Mouse (Mus musculus): Measurements from ENCODE around the gene Rapgef4. TPM values are rescaled to one million over a fixed set of nuclear protein-coding genes. Genes with fewer than 3 reads are reported as not detected.

Rapgef4 gene
- total and polyA plus RNA-seq, 2 experiments from 2014 or later, result 48.5 to 78.6 TPM

DNA sequence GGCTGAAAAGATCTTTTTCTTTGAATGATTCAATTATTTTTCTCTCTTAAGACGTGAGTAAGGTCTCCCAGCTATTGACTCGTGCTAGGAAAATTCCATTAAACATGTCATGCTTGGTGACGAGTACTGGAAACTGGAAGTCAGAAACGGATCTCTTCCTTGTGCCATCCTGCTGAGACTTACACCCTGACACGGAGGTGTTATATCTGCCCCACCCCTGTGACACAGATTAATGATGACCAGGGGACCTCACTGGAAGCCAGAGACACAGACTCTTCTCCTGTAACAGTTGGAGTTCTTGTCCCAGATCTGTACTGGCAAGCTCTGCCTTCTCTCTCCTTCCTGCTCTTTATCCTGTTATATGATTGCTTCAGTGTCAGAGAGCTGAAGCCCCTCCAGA lies 194.9 kb downstream of the Rapgef4 start:
- H3K4me3 ChIP-seq (ENCODE audit: low read depth, low read length), result no peak overlapping the region
- ATAC-seq (ENCODE audit: low FRiP score) (no peak), DNase-seq (ENCODE audit: low spot score) (no peak)
- 40% methylated on average over 5 of the region's 5 CpGs for WGBS
- no peaks in the 10 kb centered on the region for H3K9me3 ChIP-seq (ENCODE audit: low read length)
- TF ChIP-seq CTCF (IDR thresholded peaks at IDR 0.05), result no peak
- H3K9ac ChIP-seq (replicated peaks; ENCODE audit: low read length, poor library complexity, severe bottlenecking), result no peak overlapping the region
- no peaks in the 10 kb centered on the region; the same call in 1 of the 2 replicates for H3K4me1 ChIP-seq (ENCODE audit: insufficient read depth, low read length)
- no peak overlapping the region for H3K27ac ChIP-seq (ENCODE audit: low read depth, low read length)
- no peaks in the 10 kb centered on the region; the same call in 1 of the 2 replicates for H3K36me3 ChIP-seq (ENCODE audit: insufficient read depth, low read length)
- H3K4me2 ChIP-seq (ENCODE audit: low read depth, low read length, poor library complexity, severe bottlenecking), result no peak overlapping the region
- H3K27me3 ChIP-seq (ENCODE audit: insufficient read depth, low read length), result no peaks in the 10 kb centered on the region

DNA sequence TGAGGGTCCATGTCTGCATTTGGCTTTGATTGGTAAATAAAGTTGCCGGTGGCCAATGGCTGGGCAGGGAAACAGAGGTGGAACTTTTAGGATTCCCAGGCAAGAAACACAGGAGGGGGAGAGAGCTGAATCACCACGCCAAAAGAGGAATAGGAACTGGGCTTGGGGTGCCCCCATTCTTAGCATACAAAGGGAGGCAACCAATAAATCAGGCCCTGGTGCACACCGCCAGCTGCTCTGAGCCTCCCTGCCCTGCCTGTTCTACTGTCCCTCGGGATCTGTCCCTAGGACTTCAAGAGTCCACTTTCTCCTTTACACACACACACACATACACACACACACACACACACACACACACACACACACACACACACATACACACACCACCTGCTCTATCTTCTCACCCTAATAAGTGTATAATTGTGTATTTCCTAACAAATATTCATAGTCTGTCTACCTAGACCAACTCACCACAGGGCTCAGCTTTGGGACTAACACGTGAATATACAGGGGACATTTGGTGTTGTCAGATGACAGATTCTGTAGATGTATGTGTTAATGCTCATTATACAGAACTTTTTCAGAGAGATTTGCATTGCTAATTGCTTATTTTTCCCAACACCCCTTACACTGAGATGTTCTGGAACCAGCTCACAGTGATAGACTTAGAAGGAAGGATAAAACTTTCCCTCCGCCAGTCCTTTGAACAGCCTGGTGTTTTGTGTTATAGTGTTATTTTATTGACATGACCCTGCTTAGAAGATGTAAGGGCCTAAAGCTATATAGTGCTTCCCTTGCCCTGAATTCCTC lies 196.4 kb downstream of the Rapgef4 start:
- DNase-seq (ENCODE audit: low spot score) (no peak), ATAC-seq (ENCODE audit: low FRiP score) (no peak)
- no peak overlapping the region for H3K27ac ChIP-seq (ENCODE audit: low read depth, low read length)
- TF ChIP-seq CTCF (IDR thresholded peaks at IDR 0.05), result no peak
- no peaks in the 10 kb centered on the region for H3K27me3 ChIP-seq (ENCODE audit: insufficient read depth, low read length)
- no peak overlapping the region for H3K4me2 ChIP-seq (ENCODE audit: low read depth, low read length, poor library complexity, severe bottlenecking)
- peaks cover 4% of the 10 kb centered on the region; the same call in 1 of the 2 replicates for H3K36me3 ChIP-seq (ENCODE audit: insufficient read depth, low read length)
- H3K9ac ChIP-seq (replicated peaks; ENCODE audit: low read length, poor library complexity, severe bottlenecking), result no peak overlapping the region
- 75% methylated on average over 6 of the region's 6 CpGs for WGBS
- H3K4me3 ChIP-seq (ENCODE audit: low read depth, low read length), result no peak overlapping the region
- H3K9me3 ChIP-seq (ENCODE audit: low read length), result no peaks in the 10 kb centered on the region
- H3K4me1 ChIP-seq (ENCODE audit: insufficient read depth, low read length), result no peaks in the 10 kb centered on the region; the same call in 1 of the 2 replicates

DNA sequence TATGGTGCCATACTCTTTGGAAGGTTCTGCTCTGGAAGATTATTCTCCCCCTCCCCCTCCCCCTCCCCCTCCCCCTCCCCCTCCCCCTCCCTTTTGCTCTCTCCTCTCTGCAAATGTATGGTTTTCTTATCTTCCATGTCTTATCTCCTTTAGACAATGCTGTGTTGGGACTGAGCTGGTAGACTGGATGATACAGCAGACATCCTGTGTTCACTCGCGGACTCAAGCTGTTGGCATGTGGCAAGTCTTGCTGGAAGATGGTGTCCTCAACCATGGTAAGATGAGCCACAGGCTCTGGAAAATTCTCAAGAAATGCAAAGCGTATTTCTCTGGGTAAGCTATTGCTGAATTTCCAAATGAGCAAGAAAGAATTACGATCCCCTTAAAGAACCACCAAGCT lies 197.0 kb downstream of the Rapgef4 start:
- Histone ChIP-seq H3K27me3 (ENCODE audit: insufficient read depth, low read length) (no peaks in the 10 kb centered on the region), H3K36me3 (ENCODE audit: insufficient read depth, low read length) (peaks cover 4% of the 10 kb centered on the region; the same call in 1 of the 2 replicates), H3K27ac (ENCODE audit: low read depth, low read length) (no peak overlapping the region), H3K9ac (replicated peaks; ENCODE audit: low read length, poor library complexity, severe bottlenecking) (no peak overlapping the region), H3K4me3 (ENCODE audit: low read depth, low read length) (no peak overlapping the region), H3K4me1 (ENCODE audit: insufficient read depth, low read length) (no peaks in the 10 kb centered on the region; the same call in 1 of the 2 replicates), H3K9me3 (ENCODE audit: low read length) (no peaks in the 10 kb centered on the region), H3K4me2 (ENCODE audit: low read depth, low read length, poor library complexity, severe bottlenecking) (no peak overlapping the region)
- no peak for ATAC-seq (ENCODE audit: low FRiP score)
- no peak for TF ChIP-seq CTCF (IDR thresholded peaks at IDR 0.05)
- DNase-seq (ENCODE audit: low spot score), result no peak
- WGBS, result 85% methylated on average over 4 of the region's 4 CpGs

DNA sequence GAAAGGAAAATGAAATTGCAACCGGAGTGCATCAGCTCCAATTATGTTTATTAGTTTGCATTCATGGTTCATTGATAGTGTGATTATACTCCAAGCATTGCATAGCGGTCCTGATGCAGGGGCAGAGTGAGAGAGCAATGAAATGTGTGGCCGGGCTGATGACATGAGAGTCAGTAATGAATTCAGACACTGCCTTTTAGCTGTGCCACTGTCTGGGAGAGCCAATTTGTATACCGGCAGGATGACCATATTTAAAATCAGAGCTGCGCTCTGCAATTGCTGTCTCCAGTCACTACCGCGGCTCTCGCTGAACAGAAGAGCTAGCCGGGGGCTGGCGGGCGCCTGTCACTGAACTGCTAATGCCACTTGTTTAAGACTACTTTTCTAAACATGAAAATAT lies 197.5 kb downstream of the Rapgef4 start:
- Histone ChIP-seq H3K27me3 (ENCODE audit: insufficient read depth, low read length) (no peaks in the 10 kb centered on the region), H3K4me2 (ENCODE audit: low read depth, low read length, poor library complexity, severe bottlenecking) (no peak overlapping the region), H3K4me3 (ENCODE audit: low read depth, low read length) (no peak overlapping the region), H3K36me3 (ENCODE audit: insufficient read depth, low read length) (peaks cover 4% of the 10 kb centered on the region; the same call in 1 of the 2 replicates), H3K27ac (ENCODE audit: low read depth, low read length) (no peak overlapping the region), H3K4me1 (ENCODE audit: insufficient read depth, low read length) (no peaks in the 10 kb centered on the region; the same call in 1 of the 2 replicates), H3K9ac (replicated peaks; ENCODE audit: low read length, poor library complexity, severe bottlenecking) (no peak overlapping the region), H3K9me3 (ENCODE audit: low read length) (no peaks in the 10 kb centered on the region)
- 45% methylated on average over 11 of the region's 11 CpGs for WGBS
- TF ChIP-seq CTCF (IDR thresholded peaks at IDR 0.05), result no peak
- no peak for ATAC-seq (ENCODE audit: low FRiP score)
- no peak for DNase-seq (ENCODE audit: low spot score)

DNA sequence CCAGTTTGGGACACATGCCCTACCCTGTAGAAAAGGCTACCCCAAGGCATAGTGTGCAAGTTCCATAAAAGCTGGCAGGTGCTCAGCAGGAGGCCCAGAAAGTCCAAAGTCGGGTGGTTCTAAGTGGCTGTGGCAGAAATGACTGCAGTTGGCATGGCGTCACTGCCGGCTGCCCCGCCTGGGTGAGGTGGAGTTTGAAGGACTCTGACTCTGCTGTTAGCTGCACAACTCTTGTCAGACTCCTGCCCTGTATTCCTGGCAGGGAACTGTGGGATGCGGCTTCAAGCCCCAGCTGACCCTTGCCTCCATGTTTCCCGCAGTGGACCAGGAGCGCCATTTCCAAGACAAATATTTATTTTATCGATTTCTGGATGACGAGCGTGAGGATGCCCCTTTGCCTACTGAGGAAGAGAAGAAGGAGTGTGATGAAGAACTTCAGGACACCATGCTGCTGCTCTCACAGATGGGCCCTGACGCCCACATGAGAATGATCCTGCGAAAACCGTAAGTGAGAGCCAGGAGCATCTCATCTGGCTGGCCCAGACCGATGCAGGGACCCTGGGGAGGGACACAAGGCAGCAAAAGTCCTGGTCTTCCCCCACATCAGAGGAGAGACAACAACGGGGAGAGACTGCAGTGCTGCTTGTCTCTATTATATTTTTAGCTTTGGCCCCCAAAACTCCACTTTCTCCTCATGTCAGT lies 198.7 kb downstream of the Rapgef4 start:
- no peak overlapping the region for H3K4me2 ChIP-seq (ENCODE audit: low read depth, low read length, poor library complexity, severe bottlenecking)
- no peak for ATAC-seq (ENCODE audit: low FRiP score)
- H3K9ac ChIP-seq (replicated peaks; ENCODE audit: low read length, poor library complexity, severe bottlenecking), result no peak overlapping the region
- no peaks in the 10 kb centered on the region for H3K9me3 ChIP-seq (ENCODE audit: low read length)
- H3K27me3 ChIP-seq (ENCODE audit: insufficient read depth, low read length), result no peaks in the 10 kb centered on the region
- TF ChIP-seq CTCF (IDR thresholded peaks at IDR 0.05), result no peak
- peaks cover 4% of the 10 kb centered on the region; the same call in 1 of the 2 replicates for H3K36me3 ChIP-seq (ENCODE audit: insufficient read depth, low read length)
- H3K27ac ChIP-seq (ENCODE audit: low read depth, low read length), result no peak overlapping the region
- DNase-seq (ENCODE audit: low spot score), result no peak
- no peak overlapping the region for H3K4me3 ChIP-seq (ENCODE audit: low read depth, low read length)
- 94% methylated on average over 15 of the region's 15 CpGs for WGBS
- no peaks in the 10 kb centered on the region; the same call in 1 of the 2 replicates for H3K4me1 ChIP-seq (ENCODE audit: insufficient read depth, low read length)

DNA sequence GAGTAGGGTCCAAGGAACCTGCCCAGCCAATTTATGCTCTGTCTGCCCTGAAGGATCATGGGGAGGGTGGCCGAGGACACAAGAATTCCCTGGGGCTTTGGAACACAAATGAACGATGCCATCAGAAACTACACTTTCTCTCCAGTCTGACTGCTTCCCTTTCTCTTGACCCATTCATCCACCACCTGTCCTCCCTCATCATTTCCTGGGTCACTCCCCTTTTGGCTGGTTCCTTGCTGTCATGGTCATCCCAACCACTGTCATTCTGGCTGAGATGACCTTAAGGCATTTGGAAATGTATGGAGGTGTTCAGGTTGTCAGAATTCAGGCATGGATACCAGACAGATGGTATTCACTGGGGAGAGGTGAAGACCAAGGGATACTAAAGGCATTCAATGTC lies 200.4 kb downstream of the Rapgef4 start:
- no peak overlapping the region for H3K9ac ChIP-seq (replicated peaks; ENCODE audit: low read length, poor library complexity, severe bottlenecking)
- no peak overlapping the region for H3K4me3 ChIP-seq (ENCODE audit: low read depth, low read length)
- no peak overlapping the region for H3K27ac ChIP-seq (ENCODE audit: low read depth, low read length)
- no peaks in the 10 kb centered on the region for H3K27me3 ChIP-seq (ENCODE audit: insufficient read depth, low read length)
- H3K36me3 ChIP-seq (ENCODE audit: insufficient read depth, low read length), result peaks cover 7% of the 10 kb centered on the region; the same call in 1 of the 2 replicates
- DNase-seq (ENCODE audit: low spot score), result no peak
- TF ChIP-seq CTCF (IDR thresholded peaks at IDR 0.05), result no peak
- 57% methylated on average over 2 of the region's 2 CpGs for WGBS
- no peak for ATAC-seq (ENCODE audit: low FRiP score)
- no peak overlapping the region for H3K4me2 ChIP-seq (ENCODE audit: low read depth, low read length, poor library complexity, severe bottlenecking)
- H3K9me3 ChIP-seq (ENCODE audit: low read length), result no peaks in the 10 kb centered on the region
- no peaks in the 10 kb centered on the region for H3K4me1 ChIP-seq (ENCODE audit: insufficient read depth, low read length)
